Mouse (Mus musculus) right cerebral cortex, postnatal 36 days (tissue): ENCODE measurements around the gene Ociad2.
A peak's percentile ranks its signal among the peaks of the same experiment; 100 is the strongest.
"Not testable (repeated sequence)": the region's sequence is repeated elsewhere in the genome, so short reads cannot be mapped to it uniquely, and the experiment has no call there.

ENCODE experiments used
- DNase-seq, 2 experiments: peaks; one replicate each; pipeline ENCODE4 v3.0.0; 2022; ENCODE audit warnings: low spot score in 2 of 2, mixed read lengths in 1 of 2

Gene Ociad2

DNA sequence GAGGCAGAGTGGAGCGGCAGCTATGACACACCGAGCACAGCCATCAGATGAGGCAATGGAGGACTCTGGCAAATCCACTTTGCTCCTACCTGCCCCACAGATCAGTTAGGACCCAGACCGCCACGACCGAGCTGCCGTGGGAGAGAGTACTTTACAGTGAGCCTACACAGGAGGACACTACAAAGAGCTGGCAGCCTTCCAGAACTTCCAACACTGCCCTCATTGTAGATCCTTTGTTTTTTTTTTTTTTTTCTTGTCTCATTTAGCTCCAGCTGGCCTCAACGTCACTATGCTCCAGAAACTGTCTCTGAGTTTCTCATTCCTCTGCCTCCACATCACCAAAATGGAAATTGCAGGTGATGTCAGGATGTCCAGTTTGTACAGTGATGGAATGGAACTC is 12.7 kb upstream of the Ociad2 start:
- peak in 1 of 2 experiments; percentile 36 for DNase-seq

DNA sequence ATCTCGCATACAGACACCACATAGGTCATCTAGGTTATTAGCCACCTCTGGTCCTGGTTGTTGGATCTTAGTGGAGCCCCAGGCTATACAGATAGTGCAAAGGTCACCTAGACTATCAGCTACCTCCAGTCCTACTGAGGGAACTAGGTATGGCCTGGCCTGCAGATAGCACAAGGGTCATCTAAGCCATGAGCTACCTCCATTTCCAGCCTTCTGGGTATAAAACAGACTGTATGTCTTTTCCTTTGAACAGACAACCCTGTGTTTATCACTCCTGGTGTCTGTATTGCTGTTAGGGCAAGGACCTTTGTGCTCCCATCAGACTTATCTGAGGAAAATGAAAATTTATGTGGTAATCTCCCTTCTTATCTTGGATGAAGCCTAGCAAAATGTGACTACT is 11.0 kb upstream of the Ociad2 start:
- DNase-seq = no peak

DNA sequence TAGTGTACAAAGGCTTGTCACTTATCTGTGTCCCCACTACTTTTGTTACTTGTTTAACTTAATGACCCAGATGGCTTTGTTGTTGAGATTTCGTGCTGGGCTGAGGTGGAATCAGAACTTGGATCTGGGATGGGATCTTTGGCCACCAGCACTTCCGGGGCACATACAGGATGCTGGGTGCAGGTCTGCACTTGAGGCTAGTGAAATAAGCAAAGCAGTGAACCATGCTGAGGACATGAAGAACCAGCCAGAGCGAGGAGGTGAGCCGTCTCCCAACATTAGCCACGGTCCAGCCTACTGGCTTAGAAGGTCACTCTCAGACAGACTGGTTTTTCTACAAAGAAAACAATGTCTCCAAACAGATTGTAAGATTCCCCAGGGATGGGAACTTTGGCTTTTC is 8.7 kb upstream of the Ociad2 start:
- no peak for DNase-seq

DNA sequence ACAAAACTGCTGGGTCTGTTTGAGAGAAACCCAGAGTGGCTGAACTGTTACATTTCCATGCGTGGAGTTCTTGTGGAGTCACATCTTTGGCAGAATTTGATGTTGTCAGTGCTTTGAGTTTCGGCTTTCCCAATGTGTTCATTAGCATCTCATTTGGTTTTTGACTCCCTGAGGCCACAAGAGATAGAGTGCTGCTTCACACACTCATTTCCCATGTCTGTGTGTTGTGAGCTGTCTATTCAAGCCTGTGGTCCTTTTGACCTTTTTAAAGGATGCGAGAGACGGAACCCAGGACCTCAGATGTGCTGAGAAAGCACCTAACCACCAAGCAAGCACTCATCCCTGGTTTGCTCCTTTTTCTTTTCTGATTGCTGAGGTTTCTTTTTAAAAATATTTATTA is 4.4 kb upstream of the Ociad2 start:
- no peak for DNase-seq

DNA sequence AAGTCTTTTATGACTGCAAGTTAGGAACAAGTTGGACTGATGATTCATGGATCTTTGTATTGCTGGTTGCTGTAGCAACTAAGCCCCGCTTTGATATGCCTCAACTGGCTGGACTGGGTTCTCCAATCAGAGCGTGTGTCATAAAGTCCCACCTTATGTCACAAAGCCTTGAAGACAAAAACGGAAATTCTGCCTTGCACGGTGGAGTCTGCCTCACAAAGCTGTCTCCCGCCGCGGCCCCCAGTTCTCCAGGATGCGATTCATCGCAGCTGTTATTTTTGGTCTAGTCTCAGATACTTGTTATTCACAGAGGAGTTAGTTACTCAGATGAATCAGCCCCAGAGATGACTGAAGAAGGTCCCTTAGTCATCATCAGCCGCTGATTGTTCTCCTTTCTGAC is 3.5 kb upstream of the Ociad2 start:
- DNase-seq = peak; percentile 89 to 91

DNA sequence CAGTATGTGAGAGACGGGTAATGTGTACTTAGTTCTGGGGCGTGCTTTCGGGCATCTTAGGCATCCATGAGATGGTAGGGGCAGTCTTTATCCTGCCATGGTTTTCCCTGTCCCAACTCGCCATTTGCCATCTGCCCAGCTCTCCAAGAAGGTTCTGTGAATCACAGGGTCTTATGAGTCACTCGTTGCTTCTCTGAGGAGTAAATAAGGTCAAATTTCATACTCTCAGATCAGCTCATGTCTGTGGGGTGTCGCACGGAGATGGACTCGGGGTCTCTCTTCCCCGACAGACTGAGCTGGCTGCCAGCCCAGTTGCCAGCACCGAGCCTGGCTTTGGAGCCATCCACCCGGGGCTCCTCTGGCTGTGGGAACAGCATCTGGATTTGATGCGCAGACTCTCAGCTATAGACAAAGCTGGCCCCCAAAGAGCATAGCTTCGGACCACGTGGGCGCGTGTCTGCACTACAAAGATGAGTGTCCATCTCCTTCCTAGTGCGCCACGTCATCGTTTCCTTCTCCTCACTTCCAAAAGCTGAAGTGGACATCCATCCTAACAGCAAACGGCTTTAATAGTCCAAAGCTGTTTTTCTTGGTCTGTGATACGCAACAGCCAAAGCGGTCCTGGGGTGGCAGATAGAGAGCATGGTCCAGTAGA is 2.0 kb upstream of the Ociad2 start:
- no peak for DNase-seq

DNA sequence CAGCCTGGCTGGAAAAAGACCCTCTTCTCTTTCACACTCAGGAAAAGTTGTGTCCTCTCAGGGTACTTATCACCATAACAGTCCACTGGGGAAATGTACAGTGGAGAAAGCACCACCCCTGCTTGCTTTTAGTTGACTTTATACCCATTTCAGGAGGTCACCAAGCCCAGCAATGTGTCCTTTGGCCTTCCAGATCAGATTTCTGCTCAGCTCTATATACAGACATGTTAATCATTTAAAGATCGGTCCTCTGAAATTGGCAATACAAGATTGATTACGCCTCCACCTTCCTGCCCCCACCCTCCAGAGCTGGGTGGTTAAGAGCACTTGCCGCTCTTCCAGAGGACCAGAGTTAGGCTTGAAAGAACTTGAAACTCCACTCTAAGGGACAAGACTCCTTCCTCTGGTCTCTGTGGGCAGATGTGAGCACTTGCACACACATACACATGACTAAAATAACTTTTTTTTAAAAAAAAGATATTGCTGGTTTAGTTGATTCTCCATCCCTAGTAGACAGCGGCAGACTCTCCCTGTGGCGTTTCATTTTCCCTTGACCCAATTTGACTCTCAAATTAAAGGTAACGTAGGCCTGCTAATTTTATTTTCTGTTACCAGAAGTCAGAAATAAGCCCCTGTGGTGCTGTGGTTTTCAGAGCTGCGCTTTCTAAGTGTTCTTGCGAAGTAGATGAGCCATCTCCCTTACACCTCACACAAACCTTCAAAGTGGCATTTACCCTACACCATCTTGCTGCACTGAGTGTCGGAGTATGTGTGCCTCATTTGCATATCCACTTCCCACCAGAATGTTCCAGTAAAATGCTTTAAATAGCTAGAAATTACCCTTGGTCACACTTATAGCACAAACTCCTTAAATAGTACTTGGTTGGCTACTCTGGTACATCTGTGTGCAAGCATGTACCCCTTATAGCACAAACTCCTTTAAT is 777 bp downstream of the Ociad2 start:
- DNase-seq = peak in 1 of 2 experiments; percentile 36

DNA sequence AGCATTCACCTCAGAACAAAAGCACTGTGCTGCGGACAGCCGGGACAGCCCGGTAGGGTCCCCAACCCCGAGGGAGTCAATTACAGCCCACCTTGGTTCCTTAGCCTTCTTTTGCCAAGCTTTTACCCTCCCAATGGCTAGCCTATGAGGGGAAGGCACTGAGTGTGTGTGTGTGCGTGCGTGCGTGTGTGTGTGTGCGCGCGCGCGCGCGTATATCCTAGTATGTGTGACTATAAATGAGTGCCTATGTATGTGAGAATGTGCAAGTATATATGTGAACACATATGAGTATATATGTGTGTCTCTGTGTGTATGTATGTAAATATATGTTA is 2.0 kb downstream of the Ociad2 start:
- DNase-seq = no peak

- peak; percentile 69 to 73 for DNase-seq
These were observed 2.6 kb downstream of the Ociad2 start for GRCm38 (mm10) chr5:73337961-73338831.

- DNase-seq = no peak
These were observed 4.4 kb downstream of the Ociad2 start for GRCm38 (mm10) chr5:73336448-73336847.

- DNase-seq = no peak
These were observed 9.8 kb downstream of the Ociad2 start for GRCm38 (mm10) chr5:73331002-73331401.

DNA sequence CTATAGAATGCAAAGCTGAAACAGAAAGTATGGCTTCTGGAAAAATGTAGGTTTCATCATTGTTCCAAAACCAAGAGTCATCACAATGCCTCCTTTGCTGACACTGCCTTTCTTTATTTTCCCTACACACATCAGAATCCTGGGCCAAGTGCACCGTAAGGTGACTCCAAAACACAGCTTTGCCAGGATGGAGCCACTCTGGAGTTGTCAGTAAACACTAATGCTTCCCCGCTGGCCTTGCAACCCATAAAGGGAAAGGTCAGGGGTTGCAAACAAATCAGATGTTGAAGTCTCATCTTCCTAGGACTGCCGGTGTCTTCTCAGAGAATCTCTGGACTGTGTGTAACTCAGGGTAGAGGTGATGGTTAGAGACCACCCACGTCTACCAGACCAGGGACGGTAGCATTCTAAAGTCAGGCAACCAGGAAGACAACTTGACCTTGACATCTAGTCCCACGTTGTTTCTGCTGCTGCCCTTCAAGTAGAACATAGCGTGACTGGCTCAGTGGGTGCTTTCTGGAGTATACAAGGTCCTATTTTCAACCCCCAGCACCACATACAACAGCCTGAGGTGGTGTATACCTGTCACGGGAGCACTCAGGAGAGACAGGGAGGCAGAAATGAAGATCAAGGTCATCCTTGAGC is 16.2 kb downstream of the Ociad2 start:
- no peak for DNase-seq

DNA sequence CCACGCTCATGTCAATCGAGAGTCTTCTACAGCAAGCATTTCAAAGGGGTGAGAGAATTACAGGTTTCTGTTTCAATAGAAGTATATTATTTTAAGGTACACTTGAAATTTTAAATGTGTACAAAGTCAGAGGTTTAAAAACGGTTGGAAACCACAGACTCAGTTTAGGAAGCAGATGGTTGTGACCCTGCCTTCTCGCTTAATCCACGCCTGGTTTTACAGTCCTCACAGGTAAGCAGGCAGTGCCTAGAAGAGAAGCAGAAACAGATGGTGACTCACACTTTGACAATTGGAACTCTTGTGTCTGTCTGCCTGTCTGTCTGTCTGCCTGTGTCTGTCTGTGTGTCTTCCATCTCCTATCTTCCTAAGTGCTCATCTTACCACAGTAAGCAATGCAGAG is 17.2 kb downstream of the Ociad2 start:
- no peak for DNase-seq

GRCm38 (mm10) chr5:73322684-73323083 is 18.1 kb downstream of the Ociad2 start:
- DNase-seq = not testable (repeated sequence)

GRCm38 (mm10) chr5:73319306-73319705 is 21.5 kb downstream of the Ociad2 start:
- no peak for DNase-seq

DNA sequence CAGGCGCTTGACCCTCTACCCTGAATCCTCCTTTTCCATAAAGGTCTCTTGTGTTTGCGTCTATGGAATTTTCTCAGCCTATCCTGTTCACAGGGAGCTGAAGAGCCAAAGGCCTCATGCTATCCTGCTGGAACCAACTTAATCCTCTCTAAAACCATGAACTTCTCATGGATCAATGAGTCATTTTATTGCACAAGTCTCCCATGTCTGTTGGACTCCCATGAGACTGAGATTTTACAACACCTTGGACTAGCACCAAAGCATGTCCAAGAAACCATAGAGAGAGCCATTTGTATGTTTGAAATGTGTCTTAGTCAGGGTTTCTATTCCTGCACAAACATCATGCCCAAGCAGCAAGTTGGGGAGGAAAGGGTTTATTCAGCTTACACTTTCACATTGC is 26.2 kb downstream of the Ociad2 start:
- no peak for DNase-seq

GRCm38 (mm10) chr5:73313591-73313990 is 27.2 kb downstream of the Ociad2 start:
- DNase-seq = no peak

GRCm38 (mm10) chr5:73311458-73311857 is 29.4 kb downstream of the Ociad2 start:
- no peak for DNase-seq

- no peak for DNase-seq
These were observed 30.4 kb downstream of the Ociad2 start for GRCm38 (mm10) chr5:73310401-73310800.

- no peak for DNase-seq
These were observed 31.3 kb downstream of the Ociad2 start for GRCm38 (mm10) chr5:73309496-73309895.

DNA sequence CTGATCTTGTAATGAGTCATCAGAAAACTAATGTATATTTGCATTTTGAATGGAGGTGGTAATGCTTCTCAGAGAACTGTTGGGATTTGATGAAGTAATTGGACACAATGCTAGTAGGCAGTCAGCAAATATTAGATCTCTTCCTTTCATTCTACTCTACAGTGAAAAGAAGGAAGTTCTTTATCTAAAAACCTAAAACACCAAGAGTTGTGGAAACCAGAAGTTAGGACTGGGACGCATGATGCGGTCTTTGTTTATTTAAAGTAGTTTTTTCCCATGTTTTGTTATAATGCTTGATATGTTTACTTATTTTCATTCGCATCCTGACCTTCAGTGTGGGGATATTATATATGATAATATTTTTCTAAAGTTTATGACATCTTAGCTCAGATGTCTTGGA is 33.5 kb downstream of the Ociad2 start:
- no peak for DNase-seq

DNA sequence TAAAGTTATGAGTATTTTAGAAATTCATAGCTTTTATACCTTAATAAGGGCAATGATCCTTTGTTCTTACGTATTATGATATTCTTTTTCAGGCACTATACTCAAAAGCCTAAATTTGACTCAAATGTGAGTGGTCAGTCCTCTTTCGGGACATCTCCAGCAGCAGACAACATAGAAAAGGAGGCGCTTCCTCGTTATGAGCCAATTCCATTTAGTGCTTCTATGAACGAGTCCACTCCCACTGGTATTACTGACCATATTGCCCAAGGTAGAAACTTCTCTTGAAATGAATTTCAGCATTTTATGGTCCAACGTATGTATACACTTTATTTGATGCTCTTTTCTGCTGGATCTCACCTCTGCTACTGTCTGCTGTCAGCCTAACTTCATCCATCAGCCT is 34.3 kb downstream of the Ociad2 start:
- DNase-seq = no peak
